Mouse (Mus musculus) midbrain, embryonic 16.5 days (tissue): Measurements from ENCODE around the gene Ntn1. TPM values are rescaled to one million over a fixed set of nuclear protein-coding genes. Genes with fewer than 3 reads are reported as not detected.
A peak's percentile ranks its signal among the peaks of the same experiment; 100 is the strongest.

ENCODE experiments used
- ATAC-seq: fragments of 200-750 bp; cut with Nextera tagmentation; 2 replicates; pipeline ENCODE4 v1.8.0; 2017; ENCODE audit warnings: moderate TSS enrichment
- H3K27ac ChIP-seq: fragments of 300-500 bp; sonication (generic); 2 replicates; pipeline ENCODE4 v1.5.1; 2014; ENCODE audit warnings: mild to moderate bottlenecking, low read length, mixed read lengths
- H3K27me3 ChIP-seq: fragments of 300-500 bp; sonication (generic); 2 replicates; pipeline ENCODE4 v1.6.1; 2014; ENCODE audit warnings: low read depth, low read length, mixed read lengths; ENCODE audit not compliant: control insufficient read depth, insufficient read depth
- H3K36me3 ChIP-seq: fragments of 300-500 bp; sonication (generic); 2 replicates; pipeline ENCODE4 v1.6.1; 2014; ENCODE audit warnings: mild to moderate bottlenecking, low read length, moderate library complexity, mixed read lengths; ENCODE audit not compliant: control insufficient read depth, insufficient read depth
- H3K4me1 ChIP-seq: fragments of 300-500 bp; sonication (generic); 2 replicates; pipeline ENCODE4 v1.6.1; 2014; ENCODE audit warnings: mild to moderate bottlenecking, low read length, mixed read lengths; ENCODE audit not compliant: control insufficient read depth, insufficient read depth
- H3K4me2 ChIP-seq: fragments of 300-500 bp; sonication (generic); 2 replicates; pipeline ENCODE4 v1.6.1; 2014; ENCODE audit warnings: mild to moderate bottlenecking, low read length, mixed read lengths
- H3K4me3 ChIP-seq: fragments of 300-500 bp; sonication (generic); 2 replicates; pipeline ENCODE4 v1.5.1; 2014; ENCODE audit warnings: low read depth, mild to moderate bottlenecking, low read length, moderate library complexity, mixed read lengths
- H3K9ac ChIP-seq: fragments of 300-500 bp; sonication (generic); 2 replicates; pipeline ENCODE4 v1.6.1; 2014; ENCODE audit warnings: low read depth, low read length, mixed read lengths
- H3K9me3 ChIP-seq: fragments of 300-500 bp; sonication (generic); replicated peaks from 2 replicates; pipeline ENCODE4 v1.6.1; 2014; ENCODE audit warnings: mild to moderate bottlenecking, low read length, mixed read lengths; ENCODE audit not compliant: control insufficient read depth, poor library complexity, severe bottlenecking
- WGBS: fragments of 180-500 bp; shearing (Covaris S2); extraction: QIAGEN DNeasy Blood & Tissue Kit; methylation state at CpG from one replicate; pipeline ENCODE4 v1.1.7; 2014; 5-methylcytosine and 5-hydroxymethylcytosine counted together
- polyA plus RNA-seq: library from polyadenylated mRNA; unstranded; fragments of >200 nt; fragmentation: Nextera tagmentation; extraction: Ambion mirVana; gene quantifications from 2 replicates; pipeline ENCODE4 v1.2.1, GENCODE M21; 2015

Gene Ntn1
- polyA plus RNA-seq, 1 experiment from 2014 or later, result 15.8 TPM

- Histone ChIP-seq H3K4me2 (no peak overlapping the region), H3K27ac (no peak overlapping the region), H3K36me3 (no peaks in the 10 kb centered on the region), H3K4me3 (no peak overlapping the region), H3K9me3 (no peaks in the 10 kb centered on the region), H3K9ac (no peak overlapping the region), H3K4me1 (no peaks in the 10 kb centered on the region), H3K27me3 (no peaks in the 10 kb centered on the region)
- WGBS, result 24% methylated on average over 8 of the region's 8 CpGs
- no peak for ATAC-seq
Observed at GRCm38 (mm10) chr11:68425492-68426315, 25.1 kb upstream of the Ntn1 start.

GRCm38 (mm10) chr11:68417831-68418230 lies 17.2 kb upstream of the Ntn1 start:
- Histone ChIP-seq H3K9me3 (no peaks in the 10 kb centered on the region), H3K9ac (no peak overlapping the region), H3K4me3 (no peak overlapping the region), H3K27ac (no peak overlapping the region), H3K4me2 (no peak overlapping the region), H3K36me3 (no peaks in the 10 kb centered on the region), H3K27me3 (no peaks in the 10 kb centered on the region), H3K4me1 (no peaks in the 10 kb centered on the region)
- 41% methylated on average over 9 of the region's 9 CpGs for WGBS
- ATAC-seq, result no peak

- Histone ChIP-seq H3K27ac (no peak overlapping the region), H3K9me3 (no peaks in the 10 kb centered on the region), H3K27me3 (no peaks in the 10 kb centered on the region), H3K9ac (no peak overlapping the region), H3K4me1 (no peaks in the 10 kb centered on the region), H3K4me3 (no peak overlapping the region), H3K36me3 (no peaks in the 10 kb centered on the region), H3K4me2 (no peak overlapping the region)
- 56% methylated on average over 3 of the region's 3 CpGs for WGBS
- ATAC-seq, result no peak
Observed at GRCm38 (mm10) chr11:68417001-68417400, 16.4 kb upstream of the Ntn1 start.

GRCm38 (mm10) chr11:68408127-68408526 lies 7.5 kb upstream of the Ntn1 start:
- no peak overlapping the region for H3K4me3 ChIP-seq
- 38% methylated on average over 2 of the region's 2 CpGs for WGBS
- H3K36me3 ChIP-seq, result no peaks in the 10 kb centered on the region
- H3K9ac ChIP-seq, result no peak overlapping the region
- ATAC-seq, result no peak
- H3K27ac ChIP-seq, result no peak overlapping the region
- peaks cover 11% of the 10 kb centered on the region for H3K27me3 ChIP-seq
- H3K9me3 ChIP-seq, result no peaks in the 10 kb centered on the region
- H3K4me1 ChIP-seq, result no peaks in the 10 kb centered on the region
- no peak overlapping the region for H3K4me2 ChIP-seq

- H3K9me3 ChIP-seq, result no peaks in the 10 kb centered on the region
- no peaks in the 10 kb centered on the region for H3K36me3 ChIP-seq
- H3K4me1 ChIP-seq, result no peaks in the 10 kb centered on the region
- peaks cover 11% of the 10 kb centered on the region for H3K27me3 ChIP-seq
- no peak for ATAC-seq
- H3K9ac ChIP-seq, result no peak overlapping the region
- no peak overlapping the region for H3K27ac ChIP-seq
- no peak overlapping the region for H3K4me3 ChIP-seq
- 59% methylated on average over 11 of the region's 11 CpGs for WGBS
- no peak overlapping the region for H3K4me2 ChIP-seq
Observed at GRCm38 (mm10) chr11:68407266-68407926, 6.8 kb upstream of the Ntn1 start.

GRCm38 (mm10) chr11:68405576-68405975 lies 5.0 kb upstream of the Ntn1 start:
- Histone ChIP-seq H3K9me3 (no peaks in the 10 kb centered on the region), H3K4me3 (no peak overlapping the region), H3K36me3 (no peaks in the 10 kb centered on the region), H3K27ac (no peak overlapping the region), H3K27me3 (peaks cover 14% of the 10 kb centered on the region), H3K4me2 (no peak overlapping the region), H3K9ac (no peak overlapping the region), H3K4me1 (no peaks in the 10 kb centered on the region)
- 92% methylated on average over 8 of the region's 8 CpGs for WGBS
- ATAC-seq, result no peak

- ATAC-seq, result no peak
- Histone ChIP-seq H3K4me2 (no peak overlapping the region), H3K4me3 (no peak overlapping the region), H3K4me1 (peaks cover 6% of the 10 kb centered on the region), H3K9me3 (no peaks in the 10 kb centered on the region), H3K27ac (no peak overlapping the region), H3K27me3 (peaks cover 14% of the 10 kb centered on the region), H3K9ac (no peak overlapping the region), H3K36me3 (no peaks in the 10 kb centered on the region)
- 73% methylated on average over 4 of the region's 4 CpGs for WGBS
Observed at GRCm38 (mm10) chr11:68404185-68404584, 3.6 kb upstream of the Ntn1 start.

- Histone ChIP-seq H3K36me3 (no peaks in the 10 kb centered on the region), H3K27me3 (peaks cover 25% of the 10 kb centered on the region), H3K4me3 (no peak overlapping the region), H3K9me3 (no peaks in the 10 kb centered on the region), H3K4me1 (peaks cover 8% of the 10 kb centered on the region), H3K4me2 (no peak overlapping the region), H3K27ac (no peak overlapping the region), H3K9ac (no peak overlapping the region)
- 32% methylated on average over 5 of the region's 5 CpGs for WGBS
- no peak for ATAC-seq
Observed at GRCm38 (mm10) chr11:68401428-68401827, 805 bp upstream of the Ntn1 start.

GRCm38 (mm10) chr11:68400021-68400671 lies 477 bp downstream of the Ntn1 start:
- H3K9me3 ChIP-seq, result no peaks in the 10 kb centered on the region
- peak overlapping the region; percentile 93 for H3K4me2 ChIP-seq
- WGBS, result under 1% methylated on average over 39 of the region's 57 CpGs
- peaks cover 33% of the 10 kb centered on the region for H3K27me3 ChIP-seq
- H3K9ac ChIP-seq, result peak overlapping the region; percentile 63
- no peak overlapping the region for H3K27ac ChIP-seq
- peaks cover 8% of the 10 kb centered on the region for H3K4me1 ChIP-seq
- no peaks in the 10 kb centered on the region for H3K36me3 ChIP-seq
- ATAC-seq, result peak; percentile 73
- H3K4me3 ChIP-seq, result peak overlapping the region; percentile 55
